Mouse (Mus musculus): ENCODE results near the gene Ryr3.

Ryr3 gene

DNA sequence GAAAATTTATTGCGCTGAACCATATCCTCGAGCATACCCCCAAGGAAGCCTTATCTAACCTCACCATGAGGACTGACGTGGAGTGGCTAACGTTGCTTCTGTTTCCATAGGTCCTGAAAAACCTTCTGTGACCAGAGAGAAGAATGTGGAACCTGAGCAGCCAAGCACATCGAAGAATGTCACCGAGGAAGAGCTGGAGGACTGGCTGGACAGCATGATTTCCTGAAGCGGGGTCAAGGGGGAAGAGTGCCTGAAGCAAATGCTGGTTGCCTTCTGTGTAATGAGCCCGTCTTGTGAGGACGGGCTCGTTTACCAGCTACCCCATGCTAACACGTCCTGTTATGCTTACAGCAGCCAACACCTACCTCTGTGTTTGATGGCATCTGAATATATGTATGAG is 586.2 kb downstream of the Ryr3 start:
- DNase-seq, result no peak

DNA sequence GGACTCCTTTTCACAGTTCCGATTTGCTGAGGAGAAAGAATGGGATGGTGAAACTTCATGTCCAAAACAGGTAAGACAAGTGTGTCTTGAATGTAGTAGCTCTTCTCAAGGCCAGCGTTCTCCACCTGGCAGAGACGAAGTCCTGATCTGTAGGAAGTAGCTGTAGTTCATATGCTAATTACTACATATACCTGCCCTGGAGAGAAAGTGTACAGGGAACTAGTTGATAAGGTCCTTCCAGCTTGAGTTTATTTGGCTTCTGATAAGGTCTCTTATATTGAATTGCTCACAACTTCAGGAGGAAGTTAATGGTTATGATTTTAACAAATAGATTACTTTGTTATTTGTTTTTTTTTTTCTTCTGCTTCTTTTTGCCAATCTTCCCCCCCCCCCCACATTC is 591.7 kb downstream of the Ryr3 start:
- DNase-seq, result no peak

DNA sequence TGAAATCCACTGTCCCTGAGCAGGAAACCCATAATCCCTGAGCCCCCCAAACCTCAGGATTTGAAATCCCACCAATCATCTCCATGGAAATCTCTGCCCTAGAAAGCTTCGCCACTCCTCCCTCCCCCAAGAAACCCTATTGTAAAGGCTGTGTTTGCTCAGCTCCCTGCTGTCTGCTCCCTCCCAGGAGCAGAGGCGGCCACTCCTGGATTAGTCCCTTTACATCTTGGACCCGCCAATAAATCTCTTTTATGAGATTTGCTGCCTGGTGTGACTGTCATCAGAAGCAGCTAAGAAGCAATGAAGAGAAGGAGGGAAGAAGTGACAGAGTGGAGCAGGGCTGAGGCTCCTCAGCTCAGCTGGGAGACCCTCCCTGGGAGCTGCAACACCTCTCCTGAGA is 599.7 kb downstream of the Ryr3 start:
- DNase-seq, result no peak

DNA sequence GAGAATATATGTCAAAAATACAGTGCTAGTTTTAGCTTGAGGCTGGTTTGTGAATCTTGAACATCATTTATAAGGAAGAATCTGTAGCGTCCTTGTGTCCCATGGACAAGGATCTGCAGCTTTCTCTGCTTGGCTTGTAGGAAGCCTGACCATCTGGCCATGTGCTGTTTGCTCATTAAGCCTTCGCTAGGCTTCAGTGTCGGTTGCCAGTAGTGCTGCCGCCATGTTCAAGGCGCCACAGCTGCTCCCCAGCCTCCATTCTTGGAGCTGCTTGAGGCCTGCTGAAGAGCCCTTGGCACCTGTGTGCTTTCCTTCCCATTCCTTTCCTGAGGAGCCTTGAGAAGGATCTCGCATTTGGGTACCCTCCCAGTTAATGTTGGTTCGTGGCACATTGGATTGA is 602.5 kb downstream of the Ryr3 start:
- peak; percentile 43 to 45 for DNase-seq

DNA sequence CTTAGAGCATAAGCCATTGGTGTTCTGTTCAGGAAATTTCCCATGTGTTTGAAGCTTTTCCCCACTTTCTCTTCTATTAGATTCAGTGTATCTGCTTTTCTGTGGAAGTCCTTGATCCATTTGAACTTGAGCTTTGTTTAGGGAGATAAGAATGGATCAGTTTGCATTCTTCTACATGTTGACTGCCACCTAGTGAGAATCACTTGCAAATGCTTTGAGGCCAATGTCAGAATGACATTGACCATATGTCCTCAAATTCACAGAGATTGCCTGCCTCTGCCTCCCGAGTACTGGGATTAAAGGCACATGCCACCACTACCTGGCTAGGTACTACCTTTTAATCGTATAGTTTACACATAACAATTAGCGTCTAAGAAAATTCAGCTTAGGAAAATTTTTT is 604.3 kb downstream of the Ryr3 start:
- DNase-seq, result no peak

DNA sequence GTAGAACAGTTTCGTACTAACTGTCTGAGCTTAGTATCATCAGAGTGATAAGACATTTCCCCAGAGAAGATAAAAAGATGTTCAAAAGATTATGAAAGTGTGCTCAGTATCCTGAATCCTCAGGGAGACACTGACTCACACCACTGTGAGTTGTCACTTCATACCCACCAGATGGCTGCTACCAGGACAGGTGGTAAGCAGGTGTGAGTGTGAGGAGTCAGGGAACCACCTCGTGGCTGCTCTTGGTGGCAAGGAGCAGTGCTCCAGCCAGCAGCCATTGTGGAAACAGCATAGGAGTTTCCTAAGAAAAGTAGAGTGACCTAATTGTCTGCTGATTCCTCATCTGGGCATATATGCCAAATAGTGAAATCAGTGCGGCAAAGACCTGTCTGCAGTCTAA is 610.4 kb downstream of the Ryr3 start:
- DNase-seq, result no peak

DNA sequence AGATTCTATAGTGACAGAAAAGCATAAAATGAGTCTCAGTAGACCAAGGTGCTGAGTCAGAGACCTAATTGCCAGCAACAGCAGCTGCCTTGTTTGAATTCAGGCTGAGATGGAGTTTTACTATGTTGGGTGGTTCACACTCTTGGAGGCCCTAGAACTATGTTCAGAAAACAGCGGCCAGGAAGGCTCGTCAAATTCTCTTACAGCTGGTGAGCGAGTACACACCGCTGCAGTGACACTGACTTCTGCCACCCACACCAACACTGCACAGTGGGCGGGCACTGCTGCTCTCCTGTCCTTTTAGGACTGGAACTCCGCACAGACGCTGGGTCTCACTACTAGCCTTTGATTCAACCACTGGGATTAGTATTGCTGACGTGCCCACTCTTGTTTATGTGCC is 614.4 kb downstream of the Ryr3 start:
- no peak for DNase-seq

DNA sequence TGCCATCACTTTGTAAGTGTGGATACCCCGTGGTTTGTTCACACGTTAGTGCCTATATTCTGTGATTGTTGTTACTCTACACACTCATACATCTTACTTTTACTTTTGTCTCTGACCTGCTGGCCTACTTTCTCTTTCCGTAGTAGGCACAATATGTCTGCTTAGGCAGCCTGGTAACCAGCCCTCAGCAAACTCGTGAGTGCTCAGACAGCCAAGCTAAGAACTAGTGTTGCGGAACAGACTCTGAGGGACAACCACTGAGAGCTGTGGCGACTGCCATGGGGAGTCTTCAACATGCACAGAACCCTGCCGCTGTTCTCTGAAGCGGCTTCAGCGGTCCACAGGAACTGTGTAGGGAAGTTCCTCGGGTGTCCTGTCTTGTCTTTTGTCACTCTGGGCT is 616.7 kb downstream of the Ryr3 start:
- peak; percentile 18 to 34 for DNase-seq

DNA sequence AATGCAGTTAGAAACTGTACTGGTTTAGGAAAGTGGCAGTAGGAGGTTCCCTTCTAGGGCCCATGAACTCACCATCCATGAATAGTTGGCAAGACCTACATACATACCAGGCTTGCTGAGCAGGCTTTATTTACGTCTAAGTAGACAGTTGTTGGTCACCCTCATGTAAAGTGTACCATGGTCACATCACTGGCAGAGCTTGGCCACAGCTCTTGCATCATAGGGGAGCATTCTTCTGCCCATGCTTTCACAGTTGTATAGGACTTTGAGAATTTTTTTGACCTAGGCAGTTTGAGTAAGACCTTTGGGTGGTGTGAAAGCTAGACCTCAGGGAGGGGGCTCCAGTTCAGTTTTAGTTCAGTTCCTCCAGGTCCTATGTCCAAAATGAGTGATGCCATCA is 619.8 kb downstream of the Ryr3 start:
- DNase-seq, result no peak

DNA sequence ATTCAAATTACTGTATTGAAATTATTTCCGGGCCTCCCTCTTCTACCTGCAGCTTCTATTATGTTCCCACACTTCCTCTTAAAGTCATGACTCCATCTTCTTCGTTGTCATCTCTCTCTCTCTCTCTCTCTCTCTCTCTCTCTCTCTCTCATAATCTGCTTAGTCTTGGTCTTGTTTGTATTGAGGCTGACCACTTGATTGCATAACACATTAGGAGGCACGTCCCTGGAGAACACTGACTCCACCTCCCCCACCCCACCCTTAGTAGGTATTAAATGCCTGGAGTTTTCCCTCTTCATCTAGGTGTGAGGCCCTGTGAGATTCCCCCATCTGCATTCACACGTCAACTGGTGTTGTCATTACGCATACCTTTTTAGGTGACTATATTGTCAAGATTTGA is 620.5 kb downstream of the Ryr3 start:
- DNase-seq, result no peak

DNA sequence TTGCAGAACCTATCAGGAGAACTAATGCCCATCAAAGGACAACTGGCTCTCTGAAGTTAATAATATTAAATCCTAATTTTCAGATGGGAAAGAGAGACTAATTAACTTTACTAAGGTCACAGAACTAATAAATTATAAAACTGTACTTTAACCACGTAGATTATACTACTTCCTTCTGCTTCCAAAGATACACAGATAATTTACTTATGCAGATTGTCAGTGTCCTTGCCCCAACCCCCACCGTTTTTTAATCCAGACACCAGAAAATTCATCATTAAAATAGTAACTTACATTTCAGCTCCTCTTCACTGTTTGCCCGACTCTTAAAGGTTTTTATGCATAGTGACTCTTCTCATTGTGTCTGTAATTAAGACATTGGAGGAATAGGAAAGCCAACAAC is 621.1 kb downstream of the Ryr3 start:
- DNase-seq, result no peak

DNA sequence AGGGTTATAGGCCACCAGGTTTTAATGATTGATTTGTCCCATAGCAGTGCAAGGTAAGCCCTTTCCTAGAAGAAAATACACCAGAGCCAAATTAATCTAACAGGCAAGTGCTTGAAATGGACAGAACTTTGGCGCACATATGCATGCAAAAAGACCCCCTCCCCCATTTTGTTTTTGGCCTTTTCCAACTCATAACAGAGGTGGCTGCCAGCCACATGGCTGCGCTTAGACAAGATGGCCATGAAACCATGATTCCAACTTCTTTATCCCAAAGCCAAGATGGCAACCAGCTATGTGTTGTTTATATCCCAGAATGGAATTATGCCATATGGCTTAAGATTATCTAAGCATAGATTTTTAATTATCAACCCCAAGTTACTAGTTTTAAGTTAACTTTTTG is 623.1 kb downstream of the Ryr3 start:
- peak; percentile 38 to 53 for DNase-seq

DNA sequence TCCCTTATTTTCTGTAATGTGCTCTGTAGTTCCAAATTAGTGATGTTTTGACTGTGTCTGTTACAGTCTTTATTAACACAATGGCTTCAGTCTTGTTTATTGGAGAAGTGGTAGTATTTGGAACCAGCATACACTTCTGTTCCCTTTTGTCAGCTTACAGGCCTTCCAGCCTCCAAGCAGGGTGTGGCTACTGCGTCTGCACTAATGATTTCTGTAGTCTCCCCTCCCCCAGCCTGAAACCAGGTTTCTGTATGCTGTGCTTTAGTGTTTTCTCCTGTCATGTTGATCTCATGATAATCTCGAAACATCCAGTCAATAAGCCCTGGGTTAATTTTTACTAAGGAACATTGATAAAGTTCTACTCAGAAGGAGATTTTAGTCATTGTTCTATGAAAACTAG is 623.6 kb downstream of the Ryr3 start:
- no peak for DNase-seq

DNA sequence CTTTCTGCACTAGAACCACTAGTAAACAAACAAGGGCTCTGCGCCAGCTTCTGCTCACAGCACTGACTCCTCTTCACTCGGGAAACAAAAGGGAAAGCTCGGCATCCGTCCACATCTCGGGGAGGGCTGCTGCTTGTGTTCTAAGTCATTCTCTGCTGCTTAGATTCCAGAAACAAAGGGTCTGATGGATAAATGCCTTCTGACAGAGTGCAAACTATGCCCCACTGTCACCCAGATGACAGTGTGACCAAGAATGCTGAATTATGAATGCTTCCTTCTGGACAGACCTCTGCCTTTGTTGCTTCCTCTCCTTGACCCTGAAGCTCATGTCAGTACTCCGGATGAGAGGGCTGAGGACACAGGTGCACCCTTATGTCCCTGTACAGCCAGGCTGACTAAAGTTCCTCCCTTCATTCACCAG is 625.4 kb downstream of the Ryr3 start:
- DNase-seq, result peak; percentile 83 to 84

DNA sequence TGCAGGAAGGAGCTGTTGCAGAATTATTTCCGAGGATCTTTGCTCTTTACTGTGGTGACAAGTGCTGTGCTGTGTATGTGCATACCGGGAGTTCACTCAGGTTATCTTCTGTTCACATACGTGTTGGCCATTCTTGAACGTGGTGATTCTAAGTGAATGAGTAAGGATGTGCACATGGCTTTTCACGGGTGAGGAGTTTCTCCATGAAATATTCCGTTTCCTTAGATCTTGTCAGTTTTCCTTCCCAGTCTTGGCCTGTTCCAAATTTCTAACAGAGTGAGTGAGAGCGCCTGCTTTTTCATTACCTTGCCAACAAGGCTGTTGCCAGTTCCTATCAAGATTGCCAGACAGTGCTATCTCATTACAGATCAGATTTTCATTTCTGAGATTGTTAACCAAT is 625.9 kb downstream of the Ryr3 start:
- DNase-seq, result peak; percentile 17 to 58

Measured in cerebellum, postnatal 14 days (tissue).